Mouse (Mus musculus): ENCODE results near the gene Gnao1.

Gnao1 gene

DNA sequence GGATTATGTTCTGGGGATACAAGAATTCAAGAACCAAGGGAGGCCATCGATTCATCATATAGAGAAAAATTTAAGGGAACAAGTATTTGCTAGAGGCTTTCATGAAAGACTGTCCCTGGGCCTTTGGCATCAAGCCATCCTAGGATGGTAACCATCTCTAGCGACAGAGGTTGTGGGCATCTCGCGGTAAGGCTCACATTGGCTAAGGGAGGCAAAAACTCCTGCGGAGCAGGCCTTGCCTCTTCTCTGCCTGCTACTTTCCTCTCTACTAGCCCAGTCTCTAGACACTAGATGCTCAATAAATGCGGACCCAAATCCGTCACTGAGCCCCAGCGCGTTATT lies at the start of gene Gnao1:
Gene Gnao1, plus strand, starts transcription at position 281 of the 342 bp plus-strand sequence.
- no peak for DNase-seq (ENCODE audit: extremely low spot score)

DNA sequence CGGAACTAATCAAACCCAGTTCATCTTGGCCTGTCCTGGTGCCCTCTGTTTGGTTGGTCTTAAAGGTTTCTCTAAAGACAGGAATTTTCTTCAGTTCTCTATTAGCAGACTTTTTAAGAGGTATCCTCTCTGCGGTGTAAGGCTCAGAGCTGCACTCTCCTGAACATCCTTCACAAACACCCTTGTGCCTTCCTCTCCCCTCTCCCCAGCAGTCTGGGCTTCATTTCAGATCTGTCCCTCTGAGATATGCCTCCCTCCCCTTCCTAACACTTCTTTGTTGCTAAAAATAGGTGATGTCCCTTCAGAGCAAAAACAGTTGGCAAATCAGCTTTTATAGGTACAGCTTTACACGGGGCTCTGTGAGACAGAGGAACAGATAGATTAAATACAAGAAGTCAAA lies 32.2 kb upstream of the Gnao1 start:
- no peak for DNase-seq (ENCODE audit: extremely low spot score)

DNA sequence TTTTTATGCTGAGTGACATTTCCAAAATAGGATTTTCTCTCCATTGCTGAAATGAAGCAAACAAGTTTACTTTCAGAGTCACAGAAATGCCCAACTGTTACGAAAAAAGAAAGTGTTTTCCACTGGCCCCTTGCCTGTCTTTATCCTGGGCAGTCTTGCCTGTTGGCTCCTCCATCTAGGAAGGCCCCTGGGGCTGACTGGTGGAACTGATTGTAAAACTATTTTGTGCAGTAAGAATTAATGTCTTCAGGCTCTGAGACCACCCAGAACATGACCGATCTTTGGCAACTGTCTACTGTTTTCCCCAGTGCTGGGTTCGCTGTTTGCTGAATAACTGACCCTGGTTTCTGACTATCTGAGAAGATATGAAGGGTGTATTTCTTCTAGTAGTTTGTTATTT lies 540 bp upstream of the Gnao1 start:
- DNase-seq (ENCODE audit: extremely low spot score) = no peak

DNA sequence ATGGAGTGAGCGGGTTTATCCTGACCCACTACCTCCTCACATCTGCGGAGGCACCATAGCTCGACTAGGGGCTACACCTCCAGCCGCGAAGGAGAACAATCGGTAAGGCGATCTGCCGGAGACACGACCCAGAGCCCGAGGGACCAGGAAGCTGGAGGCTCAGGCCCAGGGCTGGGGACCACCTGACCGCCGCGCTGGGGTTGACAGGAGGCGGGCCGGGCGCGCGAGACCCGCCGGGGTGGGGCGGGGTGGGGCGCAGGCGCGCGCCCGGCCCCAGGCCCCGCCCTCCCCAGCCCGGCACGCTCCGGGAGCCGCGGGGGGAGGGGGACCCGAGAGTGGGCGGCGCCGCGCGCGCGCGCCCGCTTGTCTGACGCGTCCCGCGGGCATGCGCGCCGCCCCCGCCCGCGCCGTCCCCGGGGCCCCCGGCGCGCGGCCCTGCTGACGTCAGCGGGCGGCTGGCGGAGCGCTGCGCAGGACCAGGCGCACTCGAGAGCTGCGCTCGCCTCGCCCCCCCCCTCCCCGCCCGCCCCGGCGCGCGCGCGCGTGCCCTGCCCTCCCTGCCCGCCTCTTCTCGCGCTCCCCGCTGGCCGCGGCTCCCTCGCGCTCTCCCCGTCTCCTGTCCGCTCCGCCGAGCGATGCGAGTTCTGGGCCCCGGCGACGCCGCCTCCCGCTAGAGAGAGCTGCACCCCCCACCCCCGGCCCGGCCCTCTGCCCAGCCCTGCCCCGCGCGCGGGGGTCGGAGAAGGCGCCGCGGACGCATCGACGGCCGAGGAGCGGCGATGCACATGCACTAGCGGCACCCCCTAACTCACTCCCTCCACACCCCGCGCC lies 477 bp downstream of the Gnao1 start:
- DNase-seq (ENCODE audit: extremely low spot score) = peak; percentile 80

DNA sequence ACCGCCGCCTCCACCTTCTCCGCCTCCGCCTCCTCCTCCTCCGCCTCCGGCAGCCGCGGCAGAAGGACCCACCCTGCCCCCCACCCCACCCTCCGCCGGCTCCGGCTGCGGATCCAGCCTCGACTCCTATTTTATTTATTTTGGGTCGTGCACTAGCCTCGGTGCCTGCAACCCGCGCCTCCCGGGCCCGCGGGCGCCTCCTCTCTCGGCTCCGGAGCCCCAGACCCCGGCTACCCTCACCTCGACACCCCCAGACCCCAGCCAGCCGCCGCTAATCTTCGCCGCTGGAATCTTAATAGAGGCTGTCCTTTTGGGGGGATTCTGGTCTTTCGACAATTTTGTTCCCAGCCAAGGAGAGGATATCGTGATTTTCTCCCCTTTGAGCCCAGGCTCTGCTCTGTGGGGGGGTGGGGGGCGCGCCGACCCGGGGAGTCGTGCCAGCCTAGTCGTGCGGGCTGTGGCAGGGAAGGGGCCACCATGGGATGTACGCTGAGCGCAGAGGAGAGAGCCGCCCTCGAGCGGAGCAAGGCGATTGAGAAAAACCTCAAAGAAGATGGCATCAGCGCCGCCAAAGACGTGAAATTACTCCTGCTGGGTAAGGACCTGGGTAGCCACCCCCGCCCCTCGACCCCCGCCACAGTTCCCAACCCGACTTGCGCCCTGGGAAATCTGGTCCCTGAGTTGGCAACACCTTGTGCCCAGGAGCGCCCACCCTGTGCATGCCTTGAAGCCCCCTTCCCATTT lies 1.3 kb downstream of the Gnao1 start:
- no peak for DNase-seq (ENCODE audit: extremely low spot score)

DNA sequence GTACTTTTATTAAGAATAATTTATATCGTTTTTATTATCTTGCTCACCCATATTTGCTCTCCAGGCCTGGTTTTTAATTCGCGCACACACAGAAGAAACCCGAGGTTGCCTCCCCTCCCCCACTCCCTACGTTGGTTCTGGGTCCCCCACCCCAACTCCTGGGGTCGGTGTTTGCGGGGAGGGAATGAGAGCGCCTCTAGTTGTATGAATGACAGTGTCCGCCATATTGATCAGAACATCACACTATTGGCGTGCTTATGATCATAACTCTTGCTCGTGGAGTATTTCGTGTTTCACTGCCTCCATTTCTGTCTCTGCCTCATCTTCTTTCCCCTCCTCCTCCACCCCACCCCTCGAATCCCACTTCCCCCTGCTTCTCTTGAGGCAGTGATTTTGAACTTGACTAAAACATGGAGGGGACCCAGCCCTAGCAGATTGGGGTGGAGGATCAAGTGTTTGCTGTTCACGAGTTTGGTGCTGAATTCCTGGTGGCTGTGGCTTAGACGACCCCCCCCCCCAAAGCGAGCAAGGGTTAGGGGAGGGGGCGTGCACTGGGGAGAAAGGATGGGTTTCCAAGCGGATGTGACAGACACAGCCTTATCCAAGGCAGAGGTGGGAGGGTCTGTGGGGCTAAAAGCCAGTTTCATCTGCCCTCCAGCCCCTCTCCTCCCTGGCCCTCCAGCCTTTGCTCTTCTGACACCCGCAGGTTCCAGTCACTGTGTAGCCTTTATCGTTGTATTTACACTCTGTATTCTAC lies 2.1 kb downstream of the Gnao1 start:
- peak; percentile 20 for DNase-seq (ENCODE audit: extremely low spot score)

DNA sequence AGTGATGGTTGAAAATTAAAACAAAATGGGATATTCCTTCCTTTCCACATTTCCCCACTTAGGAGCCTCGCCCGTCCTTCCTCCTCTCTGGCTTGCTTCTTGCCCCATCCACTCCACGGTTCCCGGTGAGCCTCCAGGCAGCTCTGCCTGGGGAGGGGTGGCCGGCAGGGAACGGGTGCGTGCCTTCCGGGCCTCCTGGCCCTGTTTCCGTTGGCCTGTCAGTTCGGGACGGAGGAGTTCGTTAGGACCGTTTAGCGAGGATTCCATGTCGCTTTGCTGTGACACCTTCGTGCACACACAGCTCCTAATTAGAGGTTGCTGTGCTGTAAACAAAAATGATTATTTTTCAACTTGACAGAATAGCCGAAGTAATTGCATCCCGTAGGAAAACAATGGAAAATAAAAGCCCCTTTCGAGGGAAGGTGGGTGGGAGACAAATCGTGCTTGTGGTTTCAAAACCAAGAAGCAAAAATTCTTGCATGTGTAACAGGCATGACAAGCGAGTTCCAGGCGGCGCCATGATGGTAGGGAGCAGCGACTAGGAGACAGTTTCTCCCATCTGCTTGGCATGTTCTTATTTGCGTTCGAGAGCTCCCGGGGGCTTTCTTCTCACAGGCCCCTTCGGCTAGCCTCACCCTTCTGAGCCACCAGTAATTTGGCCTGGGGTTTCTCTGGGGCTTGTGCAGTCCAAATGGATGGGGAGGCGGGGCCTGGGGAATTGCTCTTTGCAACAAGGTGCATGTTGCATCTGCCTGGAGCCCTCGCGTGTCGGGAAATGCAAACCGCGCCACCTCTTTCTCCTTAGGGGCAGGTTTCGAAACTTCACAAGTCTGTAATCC lies 3.0 kb downstream of the Gnao1 start:
- peak; percentile 22 for DNase-seq (ENCODE audit: extremely low spot score)

DNA sequence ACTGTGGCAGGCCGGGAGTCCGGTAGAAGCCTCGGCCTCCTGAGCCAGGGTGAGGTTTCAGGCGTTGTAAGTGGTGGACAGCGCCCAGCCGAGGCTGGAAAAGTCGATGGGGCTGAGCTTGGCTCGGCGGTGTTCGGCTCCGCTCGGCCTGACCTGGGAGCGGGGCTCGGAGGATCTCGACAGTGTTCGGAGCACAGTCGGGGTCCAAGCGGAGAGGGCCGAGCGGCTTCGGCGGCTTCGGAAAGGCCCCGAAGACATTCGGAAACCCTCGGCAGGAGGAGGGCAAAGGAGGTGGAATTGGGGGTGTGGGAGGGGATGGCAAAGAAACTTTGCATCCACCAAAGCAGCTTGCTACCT lies 3.6 kb downstream of the Gnao1 start:
- DNase-seq (ENCODE audit: extremely low spot score) = peak; percentile 93

DNA sequence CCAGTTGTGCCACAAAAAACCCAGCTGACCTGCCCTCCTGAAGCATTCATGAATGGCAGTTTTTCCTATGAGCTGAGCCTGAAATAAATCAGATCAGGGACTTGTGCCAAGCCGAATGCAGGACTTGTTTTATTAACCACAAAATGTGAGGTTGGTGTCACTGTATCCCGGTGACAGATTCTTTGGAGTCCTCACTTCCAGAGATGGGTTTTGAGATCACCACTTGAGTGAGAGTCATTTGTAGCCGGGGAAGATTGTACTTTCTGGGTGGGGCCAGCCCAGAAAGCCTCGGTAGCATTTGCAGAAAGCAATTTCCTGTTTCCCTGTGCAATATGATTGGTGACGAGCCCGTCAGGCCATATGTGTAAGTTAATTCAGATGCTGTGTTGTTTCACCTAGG lies 4.5 kb downstream of the Gnao1 start:
- no peak for DNase-seq (ENCODE audit: extremely low spot score)

DNA sequence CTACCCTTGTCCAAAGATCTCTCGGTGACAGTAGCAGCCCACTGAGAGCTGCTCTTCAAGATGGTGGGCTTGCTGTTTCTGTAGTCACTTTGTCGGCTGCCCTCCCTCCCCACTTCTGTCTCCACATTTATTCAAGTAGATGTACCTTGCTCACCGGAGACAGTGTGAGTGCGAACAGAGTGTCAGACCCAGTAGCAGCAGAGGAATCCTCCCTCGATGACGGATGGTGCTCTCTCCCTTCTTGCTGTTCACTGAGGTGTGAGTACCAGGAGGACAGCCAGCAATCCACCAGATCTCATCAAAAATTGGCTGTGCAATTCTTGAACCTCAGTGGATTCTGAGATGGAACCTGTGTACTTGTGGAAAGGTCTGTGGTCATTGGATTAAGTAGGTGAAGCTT lies 6.5 kb downstream of the Gnao1 start:
- DNase-seq (ENCODE audit: extremely low spot score) = no peak

DNA sequence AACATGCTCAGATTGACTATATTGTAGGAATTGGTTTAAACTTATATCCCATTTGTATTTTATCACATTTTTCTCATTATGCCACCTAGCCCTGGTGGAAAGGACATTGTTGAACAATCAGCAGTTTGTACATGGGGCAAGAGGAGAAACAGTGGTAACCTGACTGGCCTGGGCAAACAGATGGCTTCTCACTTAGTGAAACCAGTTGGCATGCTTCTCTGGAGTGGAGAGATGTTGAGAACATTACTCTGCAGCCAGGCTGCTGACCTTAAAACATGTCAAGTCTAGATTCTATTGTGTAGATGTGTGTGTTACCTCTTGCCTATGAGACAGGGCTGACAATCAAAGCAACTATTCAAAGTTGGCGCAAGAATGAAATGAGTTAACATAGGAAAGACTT lies 7.6 kb downstream of the Gnao1 start:
- no peak for DNase-seq (ENCODE audit: extremely low spot score)

DNA sequence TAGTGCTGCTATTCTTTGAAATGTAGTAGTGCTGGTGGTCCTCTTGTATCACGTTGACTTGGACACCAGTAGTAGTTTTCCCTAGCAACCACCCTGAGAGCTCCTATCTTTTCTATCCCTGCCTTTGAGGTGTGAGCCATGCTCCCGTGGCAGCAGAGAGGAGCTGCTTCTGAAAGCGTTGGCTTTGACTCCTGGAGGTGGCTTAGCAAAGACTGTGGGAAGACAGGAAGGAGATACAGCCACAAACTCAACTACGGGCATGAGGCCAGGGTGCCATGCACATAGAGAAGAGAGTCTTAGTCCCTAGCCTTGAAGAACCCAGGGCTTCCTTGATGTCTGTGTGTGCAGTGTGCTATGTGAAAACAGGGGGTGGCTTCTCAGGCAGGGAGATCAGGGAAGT lies 10.2 kb downstream of the Gnao1 start:
- no peak for DNase-seq (ENCODE audit: extremely low spot score)

DNA sequence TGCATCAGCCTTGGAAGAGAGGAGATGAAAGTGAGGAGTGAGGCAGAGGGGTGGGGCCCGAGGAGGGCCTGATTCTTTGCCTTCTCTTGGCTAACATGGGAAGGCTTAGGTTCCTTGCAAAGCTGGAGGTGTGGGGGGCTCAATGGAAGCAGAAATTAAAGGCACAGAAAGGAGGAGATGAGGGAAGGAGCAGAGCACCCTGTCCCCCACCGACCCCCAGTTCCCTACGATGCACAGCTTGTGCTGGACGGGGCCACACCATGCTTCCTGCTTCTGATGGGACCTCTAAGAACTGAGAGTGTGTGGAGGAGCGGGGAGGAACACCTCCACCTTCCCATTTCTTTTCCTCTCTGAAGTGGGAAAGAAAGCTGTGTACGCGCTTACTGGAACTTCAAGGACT lies 11.6 kb downstream of the Gnao1 start:
- no peak for DNase-seq (ENCODE audit: extremely low spot score)

DNA sequence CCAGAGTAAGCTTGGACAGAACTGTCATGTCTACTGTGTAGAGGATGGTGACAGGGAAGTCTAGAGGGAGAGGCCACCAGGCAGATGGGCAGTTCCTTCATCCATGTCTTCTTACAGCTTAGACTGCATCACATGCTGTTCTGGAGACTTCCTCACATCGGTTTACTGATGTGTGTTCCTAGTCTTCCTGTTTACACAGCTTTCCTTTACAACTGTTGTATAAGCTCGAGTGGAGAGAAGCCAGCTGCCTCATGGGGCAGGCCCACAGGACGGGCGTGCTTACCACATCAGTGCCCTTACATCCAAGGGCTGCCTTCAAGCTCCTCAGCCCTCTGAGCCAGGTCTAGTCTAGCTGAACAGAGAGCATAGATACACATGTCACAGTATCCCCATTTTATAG lies 15.6 kb downstream of the Gnao1 start:
- DNase-seq (ENCODE audit: extremely low spot score) = no peak

DNA sequence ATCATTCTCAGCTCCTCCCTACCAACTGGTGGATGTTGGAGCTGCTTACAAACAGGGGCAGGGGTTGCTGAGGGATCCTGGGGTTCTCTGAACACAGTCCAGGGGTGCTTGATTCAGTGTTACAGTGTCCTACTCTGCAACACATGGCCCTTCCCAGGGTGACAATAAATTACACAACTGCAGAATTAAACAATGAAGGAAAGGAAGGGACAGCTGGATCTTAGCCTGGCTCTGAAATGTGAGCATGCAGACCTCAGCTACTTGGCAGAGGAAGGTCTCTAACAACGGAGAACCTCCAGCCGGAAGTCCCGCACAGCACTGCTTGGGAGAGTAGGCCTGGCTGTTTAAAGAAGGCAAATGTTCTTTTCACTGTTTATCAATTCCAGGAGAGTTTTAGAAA lies 20.9 kb downstream of the Gnao1 start:
- DNase-seq (ENCODE audit: extremely low spot score) = no peak

DNA sequence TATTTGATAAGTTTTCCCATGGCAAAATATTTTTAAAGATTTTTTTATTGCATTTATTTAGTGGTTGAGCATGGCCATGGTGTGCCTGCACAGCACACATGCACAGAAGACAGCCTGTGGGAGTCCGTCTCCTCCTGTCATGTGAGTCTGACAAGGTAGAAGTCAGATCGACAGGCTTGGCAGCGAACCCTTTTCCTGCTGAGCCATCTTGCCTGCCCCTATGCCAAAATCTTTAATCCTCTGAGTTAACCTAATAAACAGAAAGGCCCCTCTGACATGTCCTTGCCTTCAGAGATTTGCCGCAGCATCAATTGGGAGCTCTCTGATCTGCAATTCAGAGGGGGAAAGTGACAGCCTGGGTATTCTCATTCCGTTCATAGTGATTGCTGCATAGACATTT lies 26.0 kb downstream of the Gnao1 start:
- DNase-seq (ENCODE audit: extremely low spot score) = no peak

DNA sequence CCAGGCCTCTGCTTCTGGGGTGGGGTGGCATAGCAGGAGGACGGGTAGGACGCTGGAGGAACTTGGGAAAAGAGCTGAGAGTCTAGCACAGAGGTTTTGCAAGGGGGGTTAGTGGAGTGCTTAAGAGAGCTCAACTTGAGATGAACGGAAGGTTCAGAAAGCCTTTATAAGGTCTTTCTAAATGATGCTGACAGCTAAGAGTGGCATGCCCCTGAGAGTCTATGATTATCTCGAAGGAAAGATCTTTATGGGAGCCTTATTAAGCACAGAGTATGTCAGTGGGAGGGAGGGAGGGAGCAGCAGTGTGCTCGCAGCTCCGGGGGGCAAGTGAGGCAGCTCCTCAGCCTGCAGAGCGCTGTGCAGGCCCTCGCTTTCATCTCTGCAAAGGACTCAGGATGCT lies 29.3 kb downstream of the Gnao1 start:
- no peak for DNase-seq (ENCODE audit: extremely low spot score)

DNA sequence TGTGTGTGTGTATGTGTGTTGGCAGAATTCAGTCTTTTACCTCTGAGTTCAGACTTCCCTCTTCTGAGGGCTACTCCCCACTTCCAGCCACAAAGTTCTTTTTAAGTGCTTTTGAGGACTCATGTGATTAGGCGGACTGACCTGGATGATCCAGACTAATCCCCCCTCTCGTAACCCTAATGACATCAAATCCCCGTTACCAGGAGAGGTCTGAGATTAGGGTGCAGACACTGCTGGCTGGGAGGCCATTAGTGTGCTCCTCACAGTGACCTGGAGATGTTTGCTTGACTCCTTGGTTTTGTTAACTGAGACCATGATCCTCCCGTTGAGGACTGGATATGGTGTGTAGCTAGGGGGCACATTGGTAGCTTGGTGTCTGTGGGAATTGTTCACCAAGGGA lies 30.7 kb downstream of the Gnao1 start:
- DNase-seq (ENCODE audit: extremely low spot score) = no peak

DNA sequence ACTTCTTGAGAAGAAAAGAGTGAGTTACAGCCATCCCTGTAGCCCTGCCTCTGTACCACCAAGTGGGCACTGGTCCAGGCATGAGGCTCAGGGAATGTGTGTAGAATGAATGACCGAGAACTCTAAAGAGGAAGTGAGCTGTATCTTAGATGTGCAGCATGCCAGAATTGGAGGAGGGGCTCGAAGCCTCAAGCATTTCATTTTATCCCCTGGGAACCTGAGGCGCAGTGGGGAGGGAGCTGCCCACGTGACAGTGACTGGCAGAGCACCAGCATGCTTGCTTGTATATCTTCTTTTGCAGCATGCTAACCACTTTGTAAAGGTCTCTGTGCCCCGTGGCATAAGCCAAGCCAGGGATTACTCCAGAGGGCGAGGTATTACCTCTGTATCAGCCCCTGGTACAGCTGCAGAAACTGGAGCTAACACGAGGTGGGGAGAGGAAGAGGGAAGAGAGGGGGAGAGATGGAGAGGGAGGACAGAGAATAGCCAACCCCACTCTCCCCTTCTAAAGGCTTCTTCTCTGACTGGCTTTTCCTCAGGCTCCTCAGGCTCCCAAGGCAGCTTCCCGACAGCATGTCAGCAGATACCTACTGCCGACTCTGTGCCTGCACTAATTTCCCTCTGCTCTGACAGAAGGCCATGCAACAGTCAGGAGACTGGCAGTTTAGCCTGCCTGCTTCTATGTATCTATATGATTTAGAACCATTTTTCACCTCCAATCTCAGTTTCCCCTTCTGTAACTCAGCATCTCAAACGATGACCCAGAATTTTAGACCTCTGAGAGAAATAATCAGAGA lies 31.4 kb downstream of the Gnao1 start:
- DNase-seq (ENCODE audit: extremely low spot score) = no peak

DNA sequence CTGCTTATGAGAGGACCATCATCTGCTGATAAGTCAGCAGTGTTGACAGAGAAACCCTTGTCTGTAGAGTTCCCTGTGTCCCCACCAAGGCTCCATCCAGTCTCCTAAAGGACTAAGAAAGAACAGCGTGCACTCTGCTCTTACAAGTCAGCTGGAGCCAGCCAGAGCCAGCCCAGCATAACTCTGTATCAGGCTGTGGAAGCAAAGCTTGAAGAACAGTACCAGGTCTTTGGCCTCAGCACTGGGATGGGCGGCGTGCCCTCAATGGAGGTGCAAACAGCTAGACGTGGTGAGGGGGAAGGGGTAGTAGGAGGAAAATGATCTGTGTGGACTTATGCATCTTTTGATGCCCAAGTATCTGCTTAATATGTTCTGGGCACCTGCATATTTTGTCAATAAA lies 32.8 kb downstream of the Gnao1 start:
- DNase-seq (ENCODE audit: extremely low spot score) = no peak

DNA sequence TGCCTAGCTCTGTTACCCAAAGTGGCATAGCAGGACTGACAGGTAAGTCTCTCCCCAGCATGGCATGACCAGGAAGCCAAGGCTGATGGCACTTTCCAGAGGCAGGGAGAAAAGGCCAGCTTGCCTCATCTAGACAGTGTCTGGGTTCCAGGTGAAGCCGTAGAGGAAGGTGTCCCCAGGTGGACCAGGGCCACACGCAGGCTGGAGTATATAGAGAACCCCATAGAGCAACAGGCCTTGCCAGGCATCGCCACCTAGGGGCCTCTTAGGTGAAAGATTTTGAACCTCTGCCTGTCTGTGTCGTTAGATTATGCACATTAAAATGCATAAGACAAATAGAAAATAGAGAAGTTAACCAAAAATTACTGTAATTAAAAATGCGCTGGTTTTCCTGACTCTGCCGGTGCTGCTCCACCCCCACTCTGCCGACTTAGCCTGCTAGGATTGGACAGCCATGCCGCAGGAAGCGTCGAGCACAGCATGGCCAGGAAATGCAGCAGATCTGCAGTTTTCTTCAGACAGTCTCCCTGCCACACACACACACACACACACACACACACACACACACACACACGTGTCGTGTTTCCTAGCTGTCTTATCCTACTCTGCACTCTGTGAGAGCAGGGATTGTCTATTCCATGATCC lies 34.2 kb downstream of the Gnao1 start:
- no peak for DNase-seq (ENCODE audit: extremely low spot score)
